Mouse (Mus musculus): ENCODE results near the gene Hoxc9. TPM values are rescaled to one million over a fixed set of nuclear protein-coding genes. Genes with fewer than 3 reads are reported as not detected.
A peak's percentile ranks its signal among the peaks of the same experiment; 100 is the strongest.

The Hoxc9 gene
- polyA plus RNA-seq, 1 experiment from 2014 or later: 0.13 TPM

DNA sequence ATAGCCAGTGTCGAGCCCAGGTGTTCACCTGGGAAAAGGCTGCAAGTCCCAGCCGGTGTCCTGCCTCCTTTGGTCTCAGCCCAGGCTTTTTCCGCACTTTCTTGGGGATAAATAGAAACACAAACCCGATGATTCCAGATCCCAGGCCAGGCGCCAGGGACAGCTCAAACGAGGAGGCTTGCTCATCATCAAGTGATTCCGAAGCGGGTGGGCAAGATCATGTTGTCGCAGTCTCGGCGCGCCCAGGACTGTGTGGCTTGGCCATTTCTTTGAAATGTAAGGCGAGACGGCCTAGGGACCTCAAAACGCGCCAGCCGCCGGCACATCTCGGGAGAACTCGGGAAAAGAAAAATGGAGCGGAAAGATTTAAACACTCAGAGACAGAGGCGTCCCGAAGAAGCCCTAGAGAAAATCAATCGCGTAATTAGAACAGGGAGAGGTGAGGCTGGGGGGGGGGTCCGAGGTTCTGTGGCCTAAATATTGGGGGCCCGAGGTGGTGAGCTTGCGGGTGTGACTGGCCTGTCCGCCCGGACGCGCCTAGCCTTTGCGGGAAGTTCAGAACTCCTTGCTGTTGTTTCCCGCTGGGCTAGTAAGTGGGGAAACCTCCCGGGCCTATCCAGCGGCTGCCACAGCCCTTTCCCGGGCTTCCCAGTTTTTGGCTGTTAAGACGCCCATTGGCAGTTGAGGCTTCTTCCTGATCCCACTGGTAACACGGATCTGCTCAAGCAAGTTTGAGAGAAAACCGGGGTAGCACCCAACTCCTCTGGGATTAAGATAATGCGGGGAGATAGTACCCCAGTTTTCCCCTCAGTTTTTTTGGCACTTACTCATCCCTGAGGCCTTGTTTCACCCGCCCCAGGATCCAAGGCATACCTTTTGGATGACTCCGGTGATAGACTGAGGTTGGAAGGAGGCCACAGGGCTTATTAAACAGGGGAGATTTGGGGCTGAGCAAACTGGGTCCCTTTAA is 51.3 kb downstream of the Hoxc9 start:
- Histone ChIP-seq H3K9ac (peak overlapping the region; percentile 82), H3K4me2 (peak overlapping the region; percentile 55), H3K27me3 (peaks cover 98% of the 10 kb centered on the region), H3K27ac (peak overlapping the region; percentile 94), H3K4me1 (replicated peaks) (peaks cover 27% of the 10 kb centered on the region), H3K36me3 (no peaks in the 10 kb centered on the region), H3K4me3 (peak overlapping the region; percentile 41), H3K9me3 (no peaks in the 10 kb centered on the region)
- no peak for ATAC-seq (ENCODE audit: low FRiP score)
- 2% methylated on average over 43 of the region's 43 CpGs for WGBS

GRCm38 (mm10) chr15:103028916-103029512 is 52.8 kb downstream of the Hoxc9 start:
- Histone ChIP-seq H3K9me3 (no peaks in the 10 kb centered on the region), H3K4me1 (replicated peaks) (peaks cover 35% of the 10 kb centered on the region), H3K27me3 (peaks cover 96% of the 10 kb centered on the region), H3K36me3 (no peaks in the 10 kb centered on the region), H3K4me3 (no peak overlapping the region), H3K4me2 (peak overlapping the region; percentile 55), H3K9ac (peak overlapping the region; percentile 82; the same call in 1 of the 2 replicates), H3K27ac (peak overlapping the region; percentile 94)
- 7% methylated on average over 9 of the region's 9 CpGs for WGBS
- ATAC-seq (ENCODE audit: low FRiP score): no peak

GRCm38 (mm10) chr15:103030142-103030541 is 53.9 kb downstream of the Hoxc9 start:
- H3K4me3 ChIP-seq: peak overlapping the region; percentile 19
- ATAC-seq (ENCODE audit: low FRiP score): no peak
- H3K27me3 ChIP-seq: peaks cover 96% of the 10 kb centered on the region

DNA sequence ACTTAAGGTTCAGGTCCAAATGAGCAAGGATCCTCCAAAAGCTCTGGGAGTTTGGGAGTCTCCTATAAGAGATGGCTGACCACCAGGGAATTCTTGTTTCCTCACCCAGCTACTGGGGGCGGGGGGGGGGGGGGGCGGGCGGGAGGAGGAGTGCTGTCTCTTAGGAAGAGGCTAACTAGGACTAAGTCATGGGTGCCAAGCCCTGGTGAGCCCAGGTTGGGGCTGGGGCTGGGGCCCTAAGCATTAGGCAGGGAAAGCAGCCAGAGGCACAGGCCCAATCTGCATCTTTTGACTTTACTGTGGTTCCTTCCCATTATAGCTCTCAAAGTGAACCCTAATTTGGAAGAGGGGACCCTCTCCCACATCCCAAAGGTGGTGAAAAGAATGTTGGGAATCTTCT is 55.9 kb downstream of the Hoxc9 start:
- H3K9me3 ChIP-seq: no peaks in the 10 kb centered on the region
- H3K36me3 ChIP-seq: no peaks in the 10 kb centered on the region
- H3K9ac ChIP-seq: peak overlapping the region; percentile 60
- H3K27me3 ChIP-seq: peaks cover 96% of the 10 kb centered on the region
- no peak for ATAC-seq (ENCODE audit: low FRiP score)
- H3K27ac ChIP-seq: peak overlapping the region; percentile 97
- peaks cover 28% of the 10 kb centered on the region for H3K4me1 ChIP-seq (replicated peaks)
- H3K4me3 ChIP-seq: peak overlapping the region; percentile 22
- 0% methylated on average over 3 of the region's 3 CpGs for WGBS
- peak overlapping the region; percentile 67 for H3K4me2 ChIP-seq

More at GRCm38 (mm10) chr15:103030142-103030541, 53.9 kb downstream of the Hoxc9 start:
- Histone ChIP-seq H3K9ac (peak overlapping the region; percentile 67), H3K9me3 (no peaks in the 10 kb centered on the region), H3K27ac (peak overlapping the region; percentile 94), H3K36me3 (no peaks in the 10 kb centered on the region), H3K4me2 (peak overlapping the region; percentile 49), H3K4me1 (replicated peaks) (peaks cover 32% of the 10 kb centered on the region)
- WGBS: 5% methylated on average over 8 of the region's 8 CpGs

DNA sequence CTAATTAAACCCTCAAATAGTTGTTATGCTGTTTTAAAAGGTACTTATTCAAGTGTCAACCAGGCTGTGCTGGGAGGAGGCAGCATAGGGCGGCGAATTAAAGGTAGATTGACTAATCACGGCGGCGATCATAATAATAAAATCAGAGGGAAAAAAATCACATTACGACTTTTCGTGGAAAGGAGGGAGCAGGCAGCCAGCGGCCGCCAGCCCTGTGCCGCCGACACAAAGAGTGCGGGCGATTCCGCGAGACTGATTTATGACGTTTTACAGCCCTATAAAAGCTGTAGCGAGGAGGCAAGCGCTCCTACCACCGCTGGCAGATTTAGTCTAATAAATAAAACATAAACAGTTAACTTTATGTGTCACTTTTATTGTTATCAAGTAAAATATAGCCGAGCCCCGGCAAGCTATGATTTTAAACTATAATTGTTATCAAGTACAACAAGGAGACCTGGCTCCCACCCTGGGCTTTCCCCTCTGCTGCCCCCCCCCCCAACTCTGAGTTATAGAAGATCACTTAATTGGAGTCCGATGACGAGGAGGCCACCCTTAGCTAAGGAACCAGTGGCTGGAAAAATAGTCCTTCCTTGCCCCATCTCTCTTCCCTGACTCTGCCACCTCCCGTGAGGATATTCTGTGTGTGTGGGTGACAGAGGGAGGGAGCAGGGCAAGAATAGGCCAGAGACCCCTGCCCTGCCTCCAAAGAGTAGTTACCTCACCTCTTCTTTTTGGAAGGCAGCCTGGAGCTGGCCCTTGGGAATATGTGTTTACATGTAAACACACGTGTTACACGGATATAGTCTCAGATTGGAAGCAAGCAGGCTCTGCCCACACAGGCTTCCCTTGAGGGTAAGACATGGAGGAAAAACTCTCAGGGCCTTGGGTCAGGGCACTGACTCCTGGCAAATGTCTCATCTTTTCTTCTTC is 56.7 kb downstream of the Hoxc9 start:
- Histone ChIP-seq H3K36me3 (no peaks in the 10 kb centered on the region), H3K9ac (peak overlapping the region; percentile 60), H3K4me3 (peak overlapping the region; percentile 22), H3K9me3 (no peaks in the 10 kb centered on the region), H3K4me2 (peak overlapping the region; percentile 67), H3K4me1 (replicated peaks) (peaks cover 21% of the 10 kb centered on the region), H3K27ac (peak overlapping the region; percentile 97), H3K27me3 (peaks cover 96% of the 10 kb centered on the region)
- under 1% methylated on average over 26 of the region's 26 CpGs for WGBS
- no peak for ATAC-seq (ENCODE audit: low FRiP score)

DNA sequence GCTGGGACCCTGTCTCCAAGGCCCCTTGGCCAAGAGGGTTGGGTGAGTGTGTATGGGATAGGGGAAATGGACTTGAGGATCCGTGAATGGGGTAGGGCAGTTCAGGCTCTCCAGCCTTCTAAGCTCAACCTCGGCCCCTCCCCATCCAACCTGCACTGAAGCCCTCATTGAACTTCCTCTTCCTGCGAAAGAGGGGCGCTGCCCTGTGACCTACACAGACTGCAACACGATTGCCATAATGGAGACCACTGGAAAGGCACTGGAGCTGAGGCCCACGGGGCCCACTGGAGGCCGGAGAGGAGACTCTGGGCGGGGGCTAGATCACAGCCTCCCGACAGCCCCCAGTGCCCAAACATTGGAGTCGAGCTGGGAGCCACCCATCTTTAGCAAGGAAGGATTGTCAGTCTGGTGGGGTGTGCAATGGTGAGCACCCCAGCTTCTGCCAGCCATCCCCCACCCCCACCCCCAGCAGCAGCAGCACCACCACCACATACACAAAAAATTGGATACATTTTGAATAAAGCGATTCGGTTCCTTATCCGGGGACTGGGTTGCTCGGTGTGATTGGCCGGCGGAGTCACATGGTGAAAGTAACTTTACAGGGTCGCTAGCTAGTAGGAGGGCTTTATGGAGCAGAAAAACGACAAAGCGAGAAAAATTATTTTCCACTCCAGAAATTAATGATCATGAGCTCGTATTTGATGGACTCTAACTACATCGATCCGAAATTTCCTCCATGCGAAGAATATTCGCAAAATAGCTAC is 58.0 kb downstream of the Hoxc9 start:
- under 1% methylated on average over 24 of the region's 24 CpGs for WGBS
- Histone ChIP-seq H3K9me3 (no peaks in the 10 kb centered on the region), H3K4me2 (peak overlapping the region; percentile 67), H3K27ac (peak overlapping the region; percentile 97), H3K36me3 (no peaks in the 10 kb centered on the region), H3K4me1 (replicated peaks) (peaks cover 25% of the 10 kb centered on the region), H3K27me3 (peaks cover 96% of the 10 kb centered on the region), H3K9ac (peak overlapping the region; percentile 86), H3K4me3 (peak overlapping the region; percentile 52)
- peak; percentile 60 for ATAC-seq (ENCODE audit: low FRiP score)

MicroRNA genes within 50 kb of the gene (microRNA counts, 519-probe panel; counts per million panel counts)
- microRNA mmu-miR-615-3p: 2,188 counts per million, percentile 15 among the panel's probes with 10 or more counts
- microRNA mmu-miR-615-5p: 51.3 counts per million

Small RNAs within 50 kb of the gene (microRNA-seq; reads per million reads assigned to microRNA genes)
- 1.6 reads per million for gene Mir196a-2
- gene Mir615: 2,923 reads per million, percentile 85 among the genes with 10 or more reads in this experiment

Other genes starting within 250 kb of the Hoxc9 start
- not detected in 2 replicates for gene Hoxc13, start 55.3 kb upstream of the Hoxc9 start, polyA plus RNA-seq (2015; fragmentation: Nextera tagmentation; extraction: Ambion mirVana)
- not detected in 2 replicates for gene Hoxc12, start 39.7 kb upstream of the Hoxc9 start, polyA plus RNA-seq (2015; fragmentation: Nextera tagmentation; extraction: Ambion mirVana)
- gene Hoxc11, start 22.0 kb upstream of the Hoxc9 start, polyA plus RNA-seq (2015; fragmentation: Nextera tagmentation; extraction: Ambion mirVana): not detected in 2 replicates
- gene Hoxc10, start 9.6 kb upstream of the Hoxc9 start, polyA plus RNA-seq (2015; fragmentation: Nextera tagmentation; extraction: Ambion mirVana): not detected in 2 replicates
- 32.3 and 39.2 TPM in 2 replicates for gene Hoxc5, start 9.0 kb upstream of the Hoxc9 start, polyA plus RNA-seq (2015; fragmentation: Nextera tagmentation; extraction: Ambion mirVana)
- gene Hoxc8, start 14.2 kb downstream of the Hoxc9 start, polyA plus RNA-seq (2015; fragmentation: Nextera tagmentation; extraction: Ambion mirVana): 0.50 and 1.5 TPM in 2 replicates
- gene Hoxc6, start 21.8 kb downstream of the Hoxc9 start, polyA plus RNA-seq (2015; fragmentation: Nextera tagmentation; extraction: Ambion mirVana): 5.3 and 9.1 TPM in 2 replicates
- 76.2 and 86.9 TPM in 2 replicates for gene Hoxc4, start 42.5 kb downstream of the Hoxc9 start, polyA plus RNA-seq (2015; fragmentation: Nextera tagmentation; extraction: Ambion mirVana)
- 40.7 and 41.2 TPM in 2 replicates for gene Smug1, start 190.7 kb downstream of the Hoxc9 start, polyA plus RNA-seq (2015; fragmentation: Nextera tagmentation; extraction: Ambion mirVana)